Mouse (Mus musculus) heart, postnatal 0 days (tissue): ENCODE measurements around the gene Dpp6.

Source experiments
- CTCF ChIP-seq: IDR thresholded peaks from 2 replicates; pipeline ENCODE4 v1.5.1; 2016; ENCODE audit warnings: antibody characterized with exemption, control low read depth, low read depth
- EP300 ChIP-seq: IDR thresholded peaks from 2 replicates; pipeline ENCODE4 v1.6.1; 2016; ENCODE audit warnings: antibody characterized with exemption, low read depth

GRCm38 (mm10) chr5:27051250-27051649, 234.2 kb downstream of the Dpp6 start:
- no peak for TF ChIP-seq EP300
- TF ChIP-seq CTCF: no peak
